Mouse (Mus musculus) heart, embryonic 11.5 days (tissue): ENCODE results near the gene Ccnl2. TPM values are rescaled to one million over a fixed set of nuclear protein-coding genes. Genes with fewer than 3 reads are reported as not detected.

Experiments used
- ATAC-seq: fragments of 200-750 bp; cut with Nextera tagmentation; replicated peaks from 2 replicates; pipeline ENCODE4 v1.8.0; 2017; ENCODE audit warnings: moderate library complexity; ENCODE audit not compliant: insufficient number of reproducible peaks, low FRiP score, low TSS enrichment
- H3K27ac ChIP-seq: fragments of 300-500 bp; sonication (generic); 2 replicates; pipeline ENCODE4 v1.5.1; 2014; ENCODE audit warnings: mild to moderate bottlenecking, low read depth, low read length
- H3K27me3 ChIP-seq: fragments of 300-500 bp; sonication (generic); 2 replicates; pipeline ENCODE4 v1.6.1; 2014; ENCODE audit warnings: mild to moderate bottlenecking, low read length, mixed read lengths; ENCODE audit not compliant: control insufficient read depth, insufficient read depth
- H3K36me3 ChIP-seq: fragments of 300-500 bp; sonication (generic); 2 replicates; pipeline ENCODE4 v1.6.1; 2014; ENCODE audit warnings: mild to moderate bottlenecking, low read length, moderate library complexity, mixed read lengths; ENCODE audit not compliant: control insufficient read depth, insufficient read depth
- H3K4me1 ChIP-seq: fragments of 300-500 bp; sonication (generic); 2 replicates; pipeline ENCODE4 v1.6.1; 2014; ENCODE audit warnings: low read length; ENCODE audit not compliant: control insufficient read depth, insufficient read depth
- H3K4me2 ChIP-seq: fragments of 300-500 bp; sonication (generic); 2 replicates; pipeline ENCODE4 v1.6.1; 2014; ENCODE audit warnings: mild to moderate bottlenecking, moderate library complexity
- H3K4me3 ChIP-seq: fragments of 300-500 bp; sonication (generic); 2 replicates; pipeline ENCODE4 v1.5.1; 2014; ENCODE audit warnings: low read depth, low read length
- H3K9ac ChIP-seq: fragments of 300-500 bp; sonication (generic); 2 replicates; pipeline ENCODE4 v1.6.1; 2014; ENCODE audit warnings: mild to moderate bottlenecking, low read depth, low read length, moderate library complexity
- H3K9me3 ChIP-seq: fragments of 300-500 bp; sonication (generic); replicated peaks from 2 replicates; pipeline ENCODE4 v1.6.1; 2016; ENCODE audit warnings: low read length; ENCODE audit not compliant: control insufficient read depth
- WGBS: fragments of 180-500 bp; shearing (Covaris S2); extraction: QIAGEN DNeasy Blood & Tissue Kit; methylation state at CpG from one replicate; pipeline ENCODE4 v1.1.7; 2014; ENCODE audit not compliant: insufficient replicate concordance; 5-methylcytosine and 5-hydroxymethylcytosine counted together
- polyA plus RNA-seq: library from polyadenylated mRNA; unstranded; fragments of >200 nt; fragmentation: Nextera tagmentation; extraction: Ambion mirVana; gene quantifications from 2 replicates; pipeline ENCODE4 v1.2.1, GENCODE M21; 2014

Ccnl2 gene
- polyA plus RNA-seq, 1 experiment from 2014 or later = 126 TPM

GRCm38 (mm10) chr4:155847591-155848352, 35.5 kb downstream of the Ccnl2 start:
- WGBS = 3% methylated on average over 59 of the region's 69 CpGs

GRCm38 (mm10) chr4:155848434-155849095, 36.3 kb downstream of the Ccnl2 start:
- no peaks in the 10 kb centered on the region for H3K9me3 ChIP-seq
- H3K4me2 ChIP-seq = peak overlapping the region; percentile 98
- no peaks in the 10 kb centered on the region for H3K27me3 ChIP-seq
- H3K36me3 ChIP-seq = no peaks in the 10 kb centered on the region
- peak overlapping the region; percentile 83 for H3K4me3 ChIP-seq
- no peak for ATAC-seq
- H3K9ac ChIP-seq = peak overlapping the region; percentile 84; the same call in 1 of the 2 replicates
- WGBS = 64% methylated on average over 7 of the region's 7 CpGs
- no peak overlapping the region for H3K27ac ChIP-seq
- H3K4me1 ChIP-seq = peaks cover 11% of the 10 kb centered on the region

More at GRCm38 (mm10) chr4:155847591-155848352, 35.5 kb downstream of the Ccnl2 start:
- no peaks in the 10 kb centered on the region for H3K9me3 ChIP-seq
- H3K27ac ChIP-seq = peak overlapping the region; percentile 41; the same call in 1 of the 2 replicates
- ATAC-seq = peak; percentile 20; the same call in 1 of the 2 replicates
- H3K4me2 ChIP-seq = peak overlapping the region; percentile 98
- H3K4me3 ChIP-seq = peak overlapping the region; percentile 83
- peaks cover 11% of the 10 kb centered on the region for H3K4me1 ChIP-seq
- peak overlapping the region; percentile 84 for H3K9ac ChIP-seq
- H3K36me3 ChIP-seq = no peaks in the 10 kb centered on the region
- H3K27me3 ChIP-seq = no peaks in the 10 kb centered on the region

- WGBS = 77% methylated on average over 2 of the region's 2 CpGs
- H3K4me3 ChIP-seq = no peak overlapping the region
- no peaks in the 10 kb centered on the region; the same call in 1 of the 2 replicates for H3K36me3 ChIP-seq
- H3K27me3 ChIP-seq = no peaks in the 10 kb centered on the region
- no peak overlapping the region for H3K9ac ChIP-seq
- H3K4me2 ChIP-seq = no peak overlapping the region
- peaks cover 11% of the 10 kb centered on the region for H3K4me1 ChIP-seq
- H3K9me3 ChIP-seq = no peaks in the 10 kb centered on the region
- no peak for ATAC-seq
- no peak overlapping the region for H3K27ac ChIP-seq
These were observed 37.1 kb downstream of the Ccnl2 start for GRCm38 (mm10) chr4:155849391-155849790.

- H3K4me3 ChIP-seq = no peak overlapping the region
- no peak overlapping the region for H3K27ac ChIP-seq
- no peaks in the 10 kb centered on the region for H3K27me3 ChIP-seq
- H3K4me2 ChIP-seq = no peak overlapping the region
- H3K36me3 ChIP-seq = peaks cover 2% of the 10 kb centered on the region; the same call in 1 of the 2 replicates
- WGBS = 91% methylated on average over 3 of the region's 3 CpGs
- H3K9ac ChIP-seq = no peak overlapping the region
- ATAC-seq = no peak
- peaks cover 11% of the 10 kb centered on the region for H3K4me1 ChIP-seq
- H3K9me3 ChIP-seq = no peaks in the 10 kb centered on the region
These were observed 37.6 kb downstream of the Ccnl2 start for GRCm38 (mm10) chr4:155849792-155850451.

GRCm38 (mm10) chr4:155851368-155851767, 39.1 kb downstream of the Ccnl2 start:
- H3K4me3 ChIP-seq = no peak overlapping the region
- H3K4me2 ChIP-seq = no peak overlapping the region
- ATAC-seq = no peak
- no peaks in the 10 kb centered on the region for H3K9me3 ChIP-seq
- peaks cover 13% of the 10 kb centered on the region for H3K36me3 ChIP-seq
- no peaks in the 10 kb centered on the region for H3K27me3 ChIP-seq
- 85% methylated on average over 3 of the region's 3 CpGs for WGBS
- H3K4me1 ChIP-seq = peaks cover 11% of the 10 kb centered on the region
- no peak overlapping the region for H3K9ac ChIP-seq
- H3K27ac ChIP-seq = no peak overlapping the region

GRCm38 (mm10) chr4:155851951-155852411, 39.7 kb downstream of the Ccnl2 start:
- Histone ChIP-seq H3K4me1 (peaks cover 11% of the 10 kb centered on the region), H3K27me3 (no peaks in the 10 kb centered on the region), H3K36me3 (peaks cover 16% of the 10 kb centered on the region), H3K9me3 (no peaks in the 10 kb centered on the region), H3K27ac (no peak overlapping the region), H3K9ac (no peak overlapping the region), H3K4me3 (no peak overlapping the region), H3K4me2 (no peak overlapping the region)
- ATAC-seq = no peak
- whole genome bisulfite sequencing = 78% methylated on average over 2 of the region's 2 CpGs

- no peak for ATAC-seq
- Histone ChIP-seq H3K9me3 (no peaks in the 10 kb centered on the region), H3K27ac (no peak overlapping the region), H3K36me3 (peaks cover 20% of the 10 kb centered on the region), H3K27me3 (no peaks in the 10 kb centered on the region), H3K4me1 (peaks cover 5% of the 10 kb centered on the region), H3K4me3 (no peak overlapping the region), H3K4me2 (no peak overlapping the region), H3K9ac (no peak overlapping the region)
- WGBS = 91% methylated on average over 9 of the region's 9 CpGs
These were observed 41.1 kb downstream of the Ccnl2 start for GRCm38 (mm10) chr4:155853421-155853820.

- H3K9ac ChIP-seq = no peak overlapping the region
- no peak overlapping the region for H3K27ac ChIP-seq
- ATAC-seq = no peak
- H3K4me2 ChIP-seq = no peak overlapping the region
- H3K4me3 ChIP-seq = no peak overlapping the region
- no peaks in the 10 kb centered on the region for H3K27me3 ChIP-seq
- H3K36me3 ChIP-seq = peaks cover 20% of the 10 kb centered on the region
- no peaks in the 10 kb centered on the region for H3K9me3 ChIP-seq
- H3K4me1 ChIP-seq = no peaks in the 10 kb centered on the region
- 94% methylated on average over 12 of the region's 12 CpGs for WGBS
These were observed 42.7 kb downstream of the Ccnl2 start for GRCm38 (mm10) chr4:155854991-155855390.
